Comparison of ENCODE assay signal across 11 mouse cellular contexts in the genomic region with DNA sequence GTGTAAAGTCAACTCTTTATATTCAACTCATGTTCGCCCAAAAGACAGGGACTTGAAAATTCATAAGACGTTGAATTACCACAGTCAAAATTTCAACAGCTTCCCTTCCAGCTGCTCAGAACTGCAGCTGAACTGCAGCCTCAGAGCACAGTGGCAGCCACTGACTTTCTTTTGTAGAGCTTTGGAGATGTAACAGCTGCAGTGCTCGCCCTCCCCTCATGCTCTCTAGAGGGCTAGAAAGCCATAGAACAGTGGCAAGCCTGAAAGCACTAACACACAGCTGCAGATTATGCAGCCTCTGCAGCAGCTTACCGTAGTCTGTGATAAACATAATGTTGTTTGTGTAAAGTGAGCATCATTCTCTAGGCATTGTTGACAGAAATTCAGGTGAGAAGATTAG.
DNase-seq lines count a peak whose midpoint lies in the region; ATAC-seq and TF ChIP-seq lines count a peak whose summit lies in the region.
"Had no signal": no experiment of that assay in that cellular context is flagged by ENCODE, and none has a peak within 500 bp of the region (broad histone marks: within the 10 kb centered on the region; RNA-seq: fewer than 3 reads in every experiment).

No protein-coding gene starts in this region.

- no peaks in the 10 kb centered on the region for H3K4me1 ChIP-seq in kidney, embryonic 15.5 days
- H3K4me1 ChIP-seq in thymus, adult 2 months (replicated peaks; ENCODE audit: control insufficient read depth, insufficient read depth, low read length), result no peaks in the 10 kb centered on the region
- peaks cover 4% of the 10 kb centered on the region; the same call in 1 of the 2 replicates for H3K4me1 ChIP-seq in midbrain, embryonic 16.5 days (ENCODE audit: control insufficient read depth, insufficient read depth, low read length)
- H3K4me1 ChIP-seq in heart, embryonic 12.5 days (replicated peaks), result 0 out of 2 replicates have a peak, but pooled peaks cover 7% of the 10 kb centered on the region
- H3K4me1 ChIP-seq: lung, embryonic 15.5 days; neural tube, embryonic 12.5 days had no signal

- no peak for TF ChIP-seq CTCF in thymus, adult 2 months (IDR thresholded peaks at IDR 0.05; ENCODE audit: borderline replicate concordance, control insufficient read depth, extremely low read depth, insufficient read depth, low read length, poor library complexity)

- ATAC-seq in kidney, embryonic 15.5 days (replicated peaks; ENCODE audit: low FRiP score), result 0 out of 2 replicates have a peak, but pooled peaks have one; percentile 40
- ATAC-seq in midbrain, embryonic 16.5 days, result peak; percentile 83
- no peak for ATAC-seq in heart, embryonic 12.5 days (ENCODE audit: insufficient number of reproducible peaks, low FRiP score)

- no peak overlapping the region for H3K9ac ChIP-seq in kidney, embryonic 15.5 days
- no peak overlapping the region for H3K9ac ChIP-seq in midbrain, embryonic 16.5 days (ENCODE audit: low read depth, low read length)
- H3K9ac ChIP-seq in heart, embryonic 12.5 days, result no peak overlapping the region
- H3K9ac ChIP-seq: lung, embryonic 15.5 days; neural tube, embryonic 12.5 days had no signal

- H3K4me2 ChIP-seq in kidney, embryonic 15.5 days, result no peak overlapping the region
- no peak overlapping the region for H3K4me2 ChIP-seq in midbrain, embryonic 16.5 days (ENCODE audit: low read length)
- no peak overlapping the region for H3K4me2 ChIP-seq in heart, embryonic 12.5 days
- H3K4me2 ChIP-seq: lung, embryonic 15.5 days; neural tube, embryonic 12.5 days had no signal

- DNase-seq in kidney, adult 8-10 months, result no peak
- peak; percentile 3 for DNase-seq in thymus, adult 2 months
- DNase-seq in thymus, postnatal 0 days (ENCODE audit: low spot score), result no peak
- no peak for DNase-seq in ovary, adult 18-20 months (ENCODE audit: low spot score)
- DNase-seq in lung, adult 18-20 months, result no peak
- DNase-seq: cerebellum, adult 18-20 months had no signal

- H3K9me3 ChIP-seq in kidney, embryonic 15.5 days (replicated peaks), result no peaks in the 10 kb centered on the region
- H3K9me3 ChIP-seq in midbrain, embryonic 16.5 days (replicated peaks; ENCODE audit: control insufficient read depth, low read length, poor library complexity, severe bottlenecking), result no peaks in the 10 kb centered on the region
- no peaks in the 10 kb centered on the region for H3K9me3 ChIP-seq in heart, embryonic 12.5 days (replicated peaks)
- H3K9me3 ChIP-seq: lung, embryonic 15.5 days; neural tube, embryonic 12.5 days had no signal

- H3K27me3 ChIP-seq in kidney, embryonic 15.5 days, result no peaks in the 10 kb centered on the region
- H3K27me3 ChIP-seq in thymus, adult 2 months (ENCODE audit: control insufficient read depth, insufficient read depth, low read length), result no peaks in the 10 kb centered on the region
- H3K27me3 ChIP-seq in midbrain, embryonic 16.5 days (ENCODE audit: control insufficient read depth, insufficient read depth, low read depth, low read length), result no peaks in the 10 kb centered on the region
- H3K27me3 ChIP-seq in heart, embryonic 12.5 days (replicated peaks), result no peaks in the 10 kb centered on the region
- H3K27me3 ChIP-seq: lung, embryonic 15.5 days; neural tube, embryonic 12.5 days had no signal

- no peaks in the 10 kb centered on the region for H3K36me3 ChIP-seq in kidney, embryonic 15.5 days
- H3K36me3 ChIP-seq in thymus, adult 2 months (ENCODE audit: control insufficient read depth, insufficient read depth, low read length), result no peaks in the 10 kb centered on the region
- H3K36me3 ChIP-seq in midbrain, embryonic 16.5 days (ENCODE audit: control insufficient read depth, insufficient read depth, low read length), result no peaks in the 10 kb centered on the region
- no peaks in the 10 kb centered on the region for H3K36me3 ChIP-seq in heart, embryonic 12.5 days
- H3K36me3 ChIP-seq: lung, embryonic 15.5 days; neural tube, embryonic 12.5 days had no signal

- no peak overlapping the region for H3K27ac ChIP-seq in kidney, embryonic 15.5 days
- H3K27ac ChIP-seq in thymus, adult 2 months (ENCODE audit: control insufficient read depth, insufficient read depth, low read length), result no peak overlapping the region
- H3K27ac ChIP-seq in midbrain, embryonic 16.5 days (ENCODE audit: low read length), result no peak overlapping the region
- H3K27ac ChIP-seq in heart, embryonic 12.5 days (ENCODE audit: poor library complexity, severe bottlenecking), result no peak overlapping the region
- H3K27ac ChIP-seq: lung, embryonic 15.5 days; neural tube, embryonic 12.5 days had no signal

- H3K4me3 ChIP-seq in kidney, embryonic 15.5 days (replicated peaks), result no peak overlapping the region
- no peak overlapping the region for H3K4me3 ChIP-seq in thymus, adult 2 months (ENCODE audit: control insufficient read depth, insufficient read depth, low read length)
- H3K4me3 ChIP-seq in midbrain, embryonic 16.5 days (ENCODE audit: low read depth, low read length), result no peak overlapping the region
- H3K4me3 ChIP-seq in heart, embryonic 12.5 days, result no peak overlapping the region
- H3K4me3 ChIP-seq: lung, embryonic 15.5 days; neural tube, embryonic 12.5 days had no signal

- 52% methylated on average over 4 of the region's 4 CpGs for WGBS in kidney, embryonic 15.5 days
- 69% methylated on average over 4 of the region's 4 CpGs for WGBS in thymus, adult 2 months
- WGBS in midbrain, embryonic 16.5 days, result 39% methylated on average over 4 of the region's 4 CpGs
- 52% methylated on average over 4 of the region's 4 CpGs for WGBS in heart, embryonic 12.5 days

- no peak for TF ChIP-seq POLR2A in thymus, adult 2 months (IDR thresholded peaks at IDR 0.05; ENCODE audit: control insufficient read depth, extremely low read depth, insufficient read depth, low read length, poor library complexity)
